Mouse (Mus musculus) kidney, embryonic 14.5 days (tissue): ENCODE data around the gene Slc17a1. TPM values are rescaled to one million over a fixed set of nuclear protein-coding genes. Genes with fewer than 3 reads are reported as not detected.

Source experiments
- ATAC-seq: fragments of 200-750 bp; cut with Nextera tagmentation; 2 replicates; pipeline ENCODE4 v1.8.0; 2017; ENCODE audit warnings: moderate number of reproducible peaks, mild to moderate bottlenecking, moderate TSS enrichment, moderate library complexity; ENCODE audit not compliant: low FRiP score, low TSS enrichment
- H3K27ac ChIP-seq: fragments of 300-500 bp; sonication (generic); 2 replicates; pipeline ENCODE4 v1.5.1; 2014; ENCODE audit warnings: low read depth, mild to moderate bottlenecking, low read length, moderate library complexity, mixed read lengths
- H3K27me3 ChIP-seq: fragments of 300-500 bp; sonication (generic); 2 replicates; pipeline ENCODE4 v1.6.1; 2014; ENCODE audit warnings: mild to moderate bottlenecking, low read length; ENCODE audit not compliant: control insufficient read depth, insufficient read depth
- H3K36me3 ChIP-seq: fragments of 300-500 bp; sonication (generic); 2 replicates; pipeline ENCODE4 v1.6.1; 2014; ENCODE audit warnings: low read length, mixed read lengths; ENCODE audit not compliant: control insufficient read depth, insufficient read depth
- H3K4me1 ChIP-seq: fragments of 300-500 bp; sonication (generic); 2 replicates; pipeline ENCODE4 v1.6.1; 2014; ENCODE audit warnings: low read length, mixed read lengths; ENCODE audit not compliant: control insufficient read depth, insufficient read depth
- H3K4me2 ChIP-seq: fragments of 300-500 bp; sonication (generic); replicated peaks from 2 replicates; pipeline ENCODE4 v1.6.1; 2014; ENCODE audit warnings: low read depth, mild to moderate bottlenecking, low read length
- H3K4me3 ChIP-seq: fragments of 300-500 bp; sonication (generic); 2 replicates; pipeline ENCODE4 v1.5.1; 2014; ENCODE audit warnings: mild to moderate bottlenecking, low read length
- H3K9ac ChIP-seq: fragments of 300-500 bp; sonication (generic); 2 replicates; pipeline ENCODE4 v1.6.1; 2014; ENCODE audit warnings: low read depth, mild to moderate bottlenecking, low read length, moderate library complexity
- H3K9me3 ChIP-seq: fragments of 300-500 bp; sonication (generic); 2 replicates; pipeline ENCODE4 v1.6.1; 2016; ENCODE audit warnings: low read length; ENCODE audit not compliant: control insufficient read depth
- WGBS: fragments of 180-500 bp; shearing (Covaris S2); extraction: QIAGEN DNeasy Blood & Tissue Kit; methylation state at CpG from one replicate; pipeline ENCODE4 v1.1.7; 2014; 5-methylcytosine and 5-hydroxymethylcytosine counted together
- polyA plus RNA-seq: library from polyadenylated mRNA; unstranded; fragments of >200 nt; fragmentation: Nextera tagmentation; extraction: Ambion mirVana; gene quantifications from 2 replicates; pipeline ENCODE4 v1.2.1, GENCODE M21; 2014

The Slc17a1 gene
- polyA plus RNA-seq, 1 experiment from 2014 or later, result 1.6 TPM

DNA sequence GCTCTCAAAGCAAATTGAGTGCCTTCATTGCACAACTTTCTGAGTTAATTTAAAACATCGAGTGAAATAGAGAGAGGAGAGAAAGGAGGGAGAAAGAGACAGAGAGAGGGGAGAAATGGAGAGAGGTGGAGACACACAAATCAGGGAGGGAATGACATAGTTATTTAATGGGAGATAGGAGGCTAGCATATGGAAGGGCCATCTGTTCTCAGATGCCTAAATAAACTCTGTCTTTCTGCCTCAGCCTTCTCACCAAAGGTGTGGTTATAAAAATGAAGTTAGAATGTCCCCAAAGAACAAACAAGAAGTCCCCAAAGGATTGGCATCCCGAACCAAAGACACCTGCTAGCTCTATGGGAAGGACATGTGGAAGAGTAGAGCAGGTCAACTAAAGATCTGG, 18.3 kb upstream of the Slc17a1 start:
- WGBS, result 87% methylated on average over 2 of the region's 2 CpGs
- ATAC-seq, result no peak

GRCm38 (mm10) chr13:23856401-23856800, 11.1 kb upstream of the Slc17a1 start:
- Histone ChIP-seq H3K27me3 (no peaks in the 10 kb centered on the region), H3K27ac (no peak overlapping the region), H3K36me3 (no peaks in the 10 kb centered on the region), H3K9ac (no peak overlapping the region), H3K4me3 (no peak overlapping the region), H3K4me2 (no peak overlapping the region), H3K4me1 (no peaks in the 10 kb centered on the region), H3K9me3 (no peaks in the 10 kb centered on the region)
- 69% methylated on average over 3 of the region's 3 CpGs for WGBS
- no peak for ATAC-seq

More for the DNA sequence above, 18.3 kb upstream of the Slc17a1 start:
- Histone ChIP-seq H3K4me2 (no peak overlapping the region), H3K9ac (no peak overlapping the region), H3K9me3 (no peaks in the 10 kb centered on the region), H3K27ac (no peak overlapping the region), H3K4me3 (no peak overlapping the region), H3K36me3 (no peaks in the 10 kb centered on the region), H3K27me3 (no peaks in the 10 kb centered on the region), H3K4me1 (no peaks in the 10 kb centered on the region)

DNA sequence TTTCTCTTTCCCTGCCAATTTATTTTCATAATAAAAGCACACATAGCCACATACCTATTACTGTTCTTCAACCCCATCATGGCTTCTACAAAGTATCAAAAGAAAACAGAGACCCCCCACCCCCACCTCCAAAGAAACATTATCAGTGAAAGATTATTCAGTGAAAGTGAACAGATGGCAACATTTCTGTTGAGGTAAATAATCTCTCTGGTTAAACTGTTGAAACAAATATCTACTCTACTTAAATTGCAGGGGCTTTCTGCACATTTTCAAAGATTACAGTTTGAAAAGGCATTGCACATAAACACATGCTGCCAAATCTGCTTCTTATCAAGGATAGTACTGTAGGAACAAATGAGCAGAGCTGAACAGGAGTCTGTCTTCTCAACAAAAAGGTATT, 5.7 kb upstream of the Slc17a1 start:
- Histone ChIP-seq H3K36me3 (no peaks in the 10 kb centered on the region), H3K27ac (no peak overlapping the region), H3K4me1 (no peaks in the 10 kb centered on the region), H3K4me3 (no peak overlapping the region), H3K9ac (no peak overlapping the region), H3K4me2 (no peak overlapping the region), H3K9me3 (no peaks in the 10 kb centered on the region), H3K27me3 (no peaks in the 10 kb centered on the region)
- no peak for ATAC-seq

- no peaks in the 10 kb centered on the region for H3K9me3 ChIP-seq
- H3K4me3 ChIP-seq, result no peak overlapping the region
- no peaks in the 10 kb centered on the region for H3K36me3 ChIP-seq
- H3K4me1 ChIP-seq, result no peaks in the 10 kb centered on the region
- 80% methylated on average over 9 of the region's 9 CpGs for WGBS
- ATAC-seq, result no peak
- no peaks in the 10 kb centered on the region for H3K27me3 ChIP-seq
- H3K27ac ChIP-seq, result no peak overlapping the region
- no peak overlapping the region for H3K4me2 ChIP-seq
- no peak overlapping the region for H3K9ac ChIP-seq
Observed at GRCm38 (mm10) chr13:23864711-23865110, 2.8 kb upstream of the Slc17a1 start.

DNA sequence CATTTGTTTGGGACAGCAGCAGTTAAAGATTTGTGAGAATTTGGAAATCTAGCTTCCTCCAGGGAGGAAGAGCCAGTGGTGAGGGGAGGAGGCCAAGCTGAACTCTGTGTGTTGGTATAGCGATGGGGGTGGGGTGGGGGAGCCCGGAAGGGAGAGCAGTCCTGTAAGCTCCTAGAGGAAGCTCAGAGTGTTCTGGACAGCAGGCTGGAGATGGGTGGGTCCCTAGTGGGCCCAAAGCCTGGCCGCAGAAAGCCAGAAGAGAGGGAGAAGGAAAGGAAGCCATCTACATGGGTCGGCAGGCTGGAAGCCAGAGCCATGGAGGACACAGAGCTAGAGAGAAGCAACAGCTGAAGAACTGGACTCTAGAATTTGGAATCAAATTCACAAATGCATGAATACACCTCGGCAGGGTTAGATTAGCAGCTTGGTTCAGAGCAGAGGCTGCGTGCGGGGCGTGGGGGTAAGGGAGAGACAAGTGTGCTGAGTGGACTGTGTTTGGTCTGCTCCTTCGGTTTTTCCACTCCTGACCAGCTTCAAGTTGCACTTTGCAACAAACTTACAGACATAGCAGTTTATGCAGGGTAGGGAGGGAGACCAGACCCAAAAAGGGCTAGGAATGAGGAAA, 1.4 kb upstream of the Slc17a1 start:
- Histone ChIP-seq H3K36me3 (no peaks in the 10 kb centered on the region), H3K4me1 (no peaks in the 10 kb centered on the region), H3K9me3 (no peaks in the 10 kb centered on the region), H3K9ac (no peak overlapping the region), H3K4me2 (no peak overlapping the region), H3K4me3 (no peak overlapping the region), H3K27ac (no peak overlapping the region), H3K27me3 (no peaks in the 10 kb centered on the region)
- ATAC-seq, result no peak
- WGBS, result 69% methylated on average over 9 of the region's 9 CpGs

GRCm38 (mm10) chr13:23867000-23867399, 550 bp upstream of the Slc17a1 start:
- Histone ChIP-seq H3K27ac (no peak overlapping the region), H3K9ac (no peak overlapping the region), H3K4me3 (no peak overlapping the region), H3K27me3 (no peaks in the 10 kb centered on the region), H3K36me3 (no peaks in the 10 kb centered on the region), H3K9me3 (no peaks in the 10 kb centered on the region), H3K4me2 (no peak overlapping the region), H3K4me1 (no peaks in the 10 kb centered on the region)
- WGBS, result 87% methylated on average over 6 of the region's 6 CpGs
- ATAC-seq, result no peak

- WGBS, result 90% methylated on average over 8 of the region's 8 CpGs
- no peaks in the 10 kb centered on the region for H3K36me3 ChIP-seq
- H3K4me3 ChIP-seq, result no peak overlapping the region
- no peak overlapping the region for H3K9ac ChIP-seq
- no peak overlapping the region for H3K27ac ChIP-seq
- H3K4me2 ChIP-seq, result no peak overlapping the region
- H3K4me1 ChIP-seq, result no peaks in the 10 kb centered on the region
- H3K9me3 ChIP-seq, result no peaks in the 10 kb centered on the region
- no peak for ATAC-seq
- H3K27me3 ChIP-seq, result no peaks in the 10 kb centered on the region
Observed at GRCm38 (mm10) chr13:23868790-23869533, 1.4 kb downstream of the Slc17a1 start.

DNA sequence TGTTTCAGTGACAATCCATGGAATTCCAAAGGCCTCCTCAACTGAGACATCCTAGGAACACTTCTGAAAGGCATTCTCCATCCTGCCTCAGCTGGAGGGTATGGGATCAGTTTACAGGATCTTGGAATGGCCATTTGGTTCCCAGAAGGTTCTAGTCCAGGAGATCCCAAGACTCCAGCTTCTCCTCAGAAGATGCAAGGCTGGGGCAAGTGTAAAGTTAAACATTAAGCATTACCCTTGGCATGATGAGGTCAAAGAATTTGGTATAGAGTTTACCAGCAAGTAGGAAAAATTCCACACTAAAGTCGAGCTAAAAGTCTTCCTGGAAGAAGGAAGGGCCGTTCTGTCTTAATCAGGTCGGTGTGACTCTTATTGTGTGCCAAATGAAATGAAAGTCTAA, 2.4 kb downstream of the Slc17a1 start:
- H3K4me2 ChIP-seq, result no peak overlapping the region
- no peaks in the 10 kb centered on the region for H3K4me1 ChIP-seq
- no peaks in the 10 kb centered on the region for H3K27me3 ChIP-seq
- no peak overlapping the region for H3K4me3 ChIP-seq
- no peak for ATAC-seq
- no peak overlapping the region for H3K27ac ChIP-seq
- no peak overlapping the region for H3K9ac ChIP-seq
- no peaks in the 10 kb centered on the region for H3K9me3 ChIP-seq
- 80% methylated on average over 3 of the region's 3 CpGs for WGBS
- no peaks in the 10 kb centered on the region for H3K36me3 ChIP-seq

DNA sequence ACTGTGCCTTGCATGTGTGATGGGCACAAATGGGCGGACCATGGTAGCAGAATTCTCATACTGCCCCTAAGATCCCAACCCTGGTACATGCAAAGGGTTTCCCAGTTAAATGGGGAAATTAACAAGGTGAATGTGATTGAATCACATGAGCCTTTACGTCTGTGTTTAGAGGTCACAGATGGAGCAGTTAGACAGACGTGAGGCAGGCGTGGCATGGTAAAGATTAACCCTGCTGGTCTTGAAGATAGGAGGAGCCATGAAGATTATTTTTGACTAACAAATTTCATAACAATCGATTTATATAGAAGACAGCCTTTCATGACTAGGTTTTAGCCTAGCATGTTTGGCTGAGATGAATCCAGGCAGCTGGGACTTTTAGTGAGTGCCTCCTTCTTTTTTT, 5.6 kb downstream of the Slc17a1 start:
- WGBS, result 73% methylated on average over 5 of the region's 5 CpGs
- no peak for ATAC-seq
- Histone ChIP-seq H3K4me1 (no peaks in the 10 kb centered on the region), H3K27ac (no peak overlapping the region), H3K4me3 (no peak overlapping the region), H3K9ac (no peak overlapping the region), H3K4me2 (no peak overlapping the region), H3K27me3 (no peaks in the 10 kb centered on the region), H3K36me3 (no peaks in the 10 kb centered on the region), H3K9me3 (no peaks in the 10 kb centered on the region)
